Mouse (Mus musculus): ENCODE results near the gene Guca2a.
"Not testable (repeated sequence)": the region's sequence is repeated elsewhere in the genome, so short reads cannot be mapped to it uniquely, and the experiment has no call there.

The Guca2a gene

DNA sequence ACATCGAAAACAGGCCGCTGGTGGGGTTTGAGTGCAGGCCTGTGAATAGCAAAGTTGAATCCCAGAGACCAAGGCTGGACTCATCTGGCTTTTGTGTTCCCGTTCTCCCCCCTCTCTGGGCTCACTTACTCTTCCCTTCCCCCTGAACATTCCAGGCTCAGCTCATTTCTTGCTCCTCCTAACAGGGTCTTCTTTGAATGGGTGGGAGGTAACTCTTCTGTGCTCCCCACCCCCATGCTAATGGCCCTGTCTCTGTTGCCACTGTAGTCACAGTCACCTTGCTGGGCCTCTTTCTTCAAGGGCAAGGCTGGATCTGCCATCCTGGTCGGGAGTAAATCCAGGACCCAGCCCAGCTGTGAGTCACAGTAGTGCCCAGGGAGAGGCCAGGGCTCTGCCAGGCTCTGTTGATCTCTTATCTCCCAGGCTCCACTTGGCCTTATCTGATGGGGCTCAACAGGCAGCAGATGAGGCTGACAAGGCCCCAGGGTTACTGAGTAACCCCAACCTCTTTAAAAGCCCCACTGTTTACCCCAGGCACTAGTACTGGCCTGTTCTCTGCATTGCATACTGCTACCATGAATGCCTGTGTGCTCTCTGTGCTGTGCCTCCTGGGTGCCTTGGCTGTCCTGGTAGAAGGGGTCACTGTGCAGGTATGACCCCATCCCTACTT lies at the start of gene Guca2a:
Guca2a (plus strand) TSS at position 529 of the 670 bp plus-strand sequence.
- peak in 1 of 2 experiments; percentile 79 for DNase-seq (ENCODE audit: low spot score in 2 of 2)

- no peak for DNase-seq (ENCODE audit: low spot score in 2 of 2)
These were observed 49.5 kb upstream of the Guca2a start for GRCm38 (mm10) chr4:119588037-119588436.

GRCm38 (mm10) chr4:119589423-119589822 lies 48.1 kb upstream of the Guca2a start:
- DNase-seq (ENCODE audit: low spot score in 2 of 2): no peak

GRCm38 (mm10) chr4:119590027-119590426 lies 47.5 kb upstream of the Guca2a start:
- DNase-seq (ENCODE audit: low spot score in 2 of 2): no peak

- no peak for DNase-seq (ENCODE audit: low spot score in 2 of 2)
These were observed 45.0 kb upstream of the Guca2a start for GRCm38 (mm10) chr4:119592479-119592878.

DNA sequence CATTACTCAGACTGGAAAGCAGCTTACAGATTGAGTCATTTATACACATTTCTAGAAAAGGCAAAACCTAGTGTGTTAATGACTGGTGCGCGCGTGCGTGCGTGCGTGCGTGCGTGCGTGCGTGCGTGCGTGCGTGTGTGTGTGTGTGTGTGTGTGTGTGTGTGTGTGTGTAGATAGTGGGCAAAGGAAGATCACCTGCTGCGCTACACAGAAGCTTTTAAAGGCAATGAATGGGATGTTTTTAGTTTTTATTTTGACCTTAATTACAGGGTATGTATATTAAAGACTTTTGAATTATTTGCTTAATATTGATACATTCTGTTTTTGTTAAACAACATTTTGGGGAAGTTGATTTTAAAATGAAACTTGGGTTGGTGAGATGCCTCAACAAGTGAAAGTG lies 43.2 kb upstream of the Guca2a start:
- no peak for DNase-seq (ENCODE audit: low spot score in 2 of 2)

DNA sequence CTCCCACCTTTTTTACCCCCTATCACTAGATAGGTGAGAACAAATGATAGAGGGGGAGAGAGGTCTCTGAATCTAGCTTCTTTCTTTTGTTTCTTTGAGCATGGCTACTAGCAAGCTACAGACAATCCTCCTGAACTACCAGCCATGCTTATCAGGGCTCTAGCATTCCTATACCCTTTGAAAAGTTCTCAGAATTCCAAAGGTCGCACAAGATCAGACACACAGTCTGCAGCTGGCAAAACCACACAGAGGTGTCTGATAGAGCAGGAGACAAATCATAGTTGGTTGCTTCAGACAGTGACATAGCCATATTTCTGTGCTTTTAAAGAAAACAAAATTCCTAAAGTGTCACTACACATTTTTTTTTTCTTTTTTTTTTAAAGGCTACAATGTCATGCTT lies 37.9 kb upstream of the Guca2a start:
- DNase-seq (ENCODE audit: low spot score in 2 of 2): no peak

- DNase-seq (ENCODE audit: low spot score in 2 of 2): no peak
These were observed 28.0 kb upstream of the Guca2a start for GRCm38 (mm10) chr4:119609488-119609887.

DNA sequence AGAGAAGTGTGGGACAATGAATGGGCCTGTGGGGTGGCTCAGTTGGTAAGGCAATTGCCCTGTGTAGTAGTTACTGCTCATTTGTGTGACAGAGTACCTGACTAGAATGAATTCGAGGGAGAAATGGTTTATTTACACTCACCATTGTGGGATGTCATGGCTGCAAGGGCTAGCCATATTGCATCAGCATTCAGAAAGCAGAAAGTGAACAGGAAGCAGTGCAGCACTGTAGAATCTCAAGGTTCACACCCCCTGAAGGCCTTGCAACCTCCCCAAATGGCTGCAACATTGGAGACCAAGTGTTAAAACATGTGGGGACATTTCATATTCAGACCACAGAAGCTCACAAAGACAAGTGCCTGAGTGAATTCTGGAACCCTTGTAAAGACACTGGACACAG lies 23.4 kb upstream of the Guca2a start:
- no peak for DNase-seq (ENCODE audit: low spot score in 2 of 2)

GRCm38 (mm10) chr4:119614724-119615123 lies 22.8 kb upstream of the Guca2a start:
- no peak for DNase-seq (ENCODE audit: low spot score in 2 of 2)

- no peak for DNase-seq (ENCODE audit: low spot score in 2 of 2)
These were observed 11.3 kb upstream of the Guca2a start for GRCm38 (mm10) chr4:119626081-119626645.

DNA sequence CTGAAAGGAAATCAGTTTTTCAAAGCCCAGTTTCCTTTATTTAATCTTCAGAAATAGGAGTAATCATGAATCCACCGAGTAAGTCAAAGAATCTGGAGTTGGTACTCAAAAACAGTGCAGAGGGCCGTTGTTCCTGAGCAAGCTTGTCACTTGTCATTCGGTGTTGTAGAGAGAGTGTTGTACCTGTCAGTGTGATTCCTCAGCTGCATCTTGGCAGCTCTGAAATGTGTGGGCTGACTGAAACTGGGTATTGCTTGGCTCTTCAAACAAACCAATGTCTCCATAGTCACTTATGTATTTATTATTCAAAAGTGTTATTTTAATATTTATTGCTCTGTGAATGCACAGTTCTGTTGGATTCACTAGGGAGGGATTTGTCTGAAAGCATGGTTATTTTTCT lies 10.6 kb upstream of the Guca2a start:
- DNase-seq (ENCODE audit: low spot score in 2 of 2): no peak

DNA sequence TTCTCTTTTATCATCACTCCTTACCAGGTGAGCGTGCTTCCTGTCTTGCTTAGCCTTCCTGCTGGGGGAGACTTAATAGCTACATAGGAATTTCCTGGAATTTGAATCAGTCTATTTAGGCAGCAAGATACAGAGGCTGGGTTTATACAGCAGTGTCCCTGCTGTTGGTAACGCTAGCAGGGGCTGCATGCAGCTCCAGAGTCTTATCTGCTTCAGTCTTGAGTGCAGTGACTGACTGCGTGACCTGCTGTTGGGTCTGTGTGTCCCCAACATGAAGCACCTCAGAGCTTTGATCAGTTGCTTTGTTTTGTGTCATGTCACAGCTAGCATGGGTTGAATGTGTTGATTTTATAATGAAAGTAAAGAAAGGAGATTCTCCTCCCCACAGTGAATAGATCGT lies 10.2 kb upstream of the Guca2a start:
- no peak for DNase-seq (ENCODE audit: low spot score in 2 of 2)

DNA sequence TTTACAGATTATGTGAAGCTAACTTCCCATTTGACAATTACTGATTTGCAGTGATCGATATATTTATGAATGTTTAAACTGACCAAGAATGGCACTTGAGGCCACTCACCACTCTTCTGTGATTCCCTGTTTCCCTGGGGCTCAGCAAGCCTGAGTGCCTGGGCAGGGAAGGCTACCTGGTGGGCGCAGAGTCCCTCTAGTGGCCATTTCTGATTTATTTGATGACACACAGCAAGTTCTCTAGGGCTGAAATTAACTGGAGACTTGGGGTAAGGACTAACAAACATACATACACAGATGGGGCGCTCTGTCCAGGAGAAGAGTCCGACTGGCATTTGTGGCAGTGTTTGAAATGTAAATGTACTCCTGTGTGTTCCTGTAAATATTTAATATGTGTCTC lies 9.1 kb upstream of the Guca2a start:
- DNase-seq (ENCODE audit: low spot score in 2 of 2): not testable (repeated sequence)

DNA sequence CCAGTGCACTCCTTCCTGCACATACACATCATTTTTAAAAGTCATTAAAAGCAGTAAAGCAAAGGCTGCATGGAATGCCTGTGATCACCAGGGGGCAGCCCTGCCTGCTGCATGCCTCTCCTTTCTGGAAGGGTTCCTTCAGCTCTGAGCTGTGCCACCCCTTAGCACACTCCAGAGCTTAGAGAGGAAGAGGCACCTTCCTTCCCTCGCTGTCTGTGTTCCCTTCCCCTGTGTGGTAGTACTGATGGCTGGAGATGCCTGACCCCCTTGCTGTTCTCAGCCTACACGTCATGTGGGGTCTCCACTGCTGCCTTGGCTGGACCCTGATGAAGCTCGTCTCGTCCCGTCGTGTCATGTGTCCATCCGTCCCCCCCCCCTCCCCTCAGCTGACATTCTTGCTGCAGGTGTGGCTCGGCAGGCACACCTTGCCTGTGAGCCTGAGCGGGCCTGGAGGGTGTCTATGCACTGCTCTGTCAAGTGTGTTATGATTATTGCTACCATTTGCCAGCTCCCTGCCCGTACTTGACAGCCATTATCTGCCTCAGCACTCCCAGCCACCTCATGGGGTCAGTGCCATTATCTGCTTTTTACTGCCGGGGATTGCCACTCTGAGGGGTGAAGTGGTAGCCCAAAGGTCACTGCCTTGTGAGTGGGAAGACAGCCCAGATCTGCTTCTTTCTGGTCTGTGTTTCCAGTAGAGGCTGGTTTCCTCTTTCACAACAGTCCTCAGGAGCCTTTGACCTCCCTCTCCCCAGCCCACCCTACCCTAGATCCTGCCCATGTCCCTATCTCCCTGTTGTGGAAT lies 6.2 kb upstream of the Guca2a start:
- peak; percentile 40 to 52 for DNase-seq (ENCODE audit: low spot score in 2 of 2)

DNA sequence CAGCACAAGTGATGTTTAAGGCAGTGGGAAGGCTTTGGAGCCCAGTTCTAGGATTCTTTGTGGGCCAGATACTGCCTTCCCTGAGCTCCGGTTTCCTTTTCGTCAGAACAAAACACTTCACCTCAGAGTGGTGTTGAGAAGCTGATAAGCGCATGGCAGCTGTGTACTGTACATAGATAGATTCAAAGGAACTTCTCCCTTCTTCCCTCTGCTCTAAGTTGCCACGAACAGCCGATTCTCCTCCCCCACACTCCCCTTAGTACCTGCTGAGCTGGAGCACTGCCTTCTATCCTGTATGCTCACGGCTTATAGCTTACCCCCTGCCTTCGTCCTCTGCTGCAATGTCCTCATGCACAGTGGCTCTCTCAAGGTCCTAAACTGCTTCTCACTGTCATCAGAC lies 4.8 kb upstream of the Guca2a start:
- DNase-seq (ENCODE audit: low spot score in 2 of 2): no peak

DNA sequence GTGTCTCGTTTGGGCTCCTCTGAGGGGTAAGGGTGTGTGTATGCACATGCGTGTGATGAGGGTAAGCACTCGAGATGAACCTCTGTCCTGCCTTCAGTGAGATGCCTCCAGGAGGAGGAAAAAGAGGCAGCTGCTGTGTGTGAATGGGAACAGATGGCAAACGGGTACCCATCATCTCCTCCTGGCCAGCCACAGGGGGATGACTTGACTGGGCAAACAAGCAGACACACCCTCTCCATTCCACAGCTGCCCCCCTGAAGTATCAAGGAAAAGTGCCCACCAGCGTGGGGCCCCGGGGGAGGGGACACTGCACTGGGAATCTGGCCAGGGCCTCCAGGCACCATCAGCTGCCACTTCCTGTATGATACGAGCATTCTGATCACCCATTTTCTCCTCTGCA lies 4.2 kb upstream of the Guca2a start:
- no peak for DNase-seq (ENCODE audit: low spot score in 2 of 2)

GRCm38 (mm10) chr4:119633948-119634347 lies 3.6 kb upstream of the Guca2a start:
- no peak for DNase-seq (ENCODE audit: low spot score in 2 of 2)

GRCm38 (mm10) chr4:119634908-119635660 lies 2.4 kb upstream of the Guca2a start:
- no peak for DNase-seq (ENCODE audit: low spot score in 2 of 2)

DNA sequence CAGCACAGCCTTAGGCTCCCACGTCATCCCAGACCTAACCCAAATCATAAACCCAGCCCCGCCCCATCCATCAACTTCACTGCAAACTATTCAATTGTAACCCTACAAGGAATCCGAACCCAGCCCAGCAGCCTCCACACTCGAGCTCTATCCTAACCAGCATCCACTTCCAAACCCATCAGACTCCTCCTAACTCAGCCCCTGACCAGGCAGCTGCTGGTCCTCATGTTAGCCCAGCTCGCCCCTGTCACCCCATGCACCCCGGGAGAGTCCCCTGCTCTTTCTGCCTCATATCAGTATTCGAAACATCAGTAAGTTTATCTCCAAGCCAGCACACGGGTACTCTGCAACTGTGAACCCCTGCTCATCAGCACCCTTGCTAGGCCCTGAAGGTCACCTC lies 1.8 kb upstream of the Guca2a start:
- DNase-seq (ENCODE audit: low spot score in 2 of 2): no peak

- DNase-seq (ENCODE audit: low spot score in 2 of 2): no peak
These were observed 773 bp upstream of the Guca2a start for GRCm38 (mm10) chr4:119636731-119637130.

DNA sequence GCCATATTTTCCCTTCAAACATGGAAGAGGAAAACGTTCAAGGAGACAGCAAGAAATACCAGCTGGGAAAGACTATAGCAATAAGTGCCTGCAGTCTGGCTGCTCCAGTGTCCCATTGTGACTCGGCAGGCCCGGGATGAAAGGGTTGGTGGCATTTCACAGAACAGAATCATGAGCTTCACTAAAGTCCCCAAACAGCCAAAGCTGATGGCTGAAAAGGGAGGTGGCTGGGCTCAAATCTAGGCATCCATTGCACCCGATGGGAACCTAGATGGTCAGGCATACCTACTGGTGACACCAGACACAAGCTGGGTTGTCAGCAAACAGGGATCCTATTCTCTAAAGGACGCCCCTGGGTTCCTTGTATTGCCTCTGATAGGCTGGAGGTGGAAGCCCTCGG lies 442 bp downstream of the Guca2a start:
- DNase-seq (ENCODE audit: low spot score in 2 of 2): no peak

Data from urinary bladder, adult 18-20 months (tissue).